Mouse (Mus musculus): ENCODE data around the gene Srm. TPM values are rescaled to one million over a fixed set of nuclear protein-coding genes. Genes with fewer than 3 reads are reported as not detected.

The Srm gene
- polyA plus RNA-seq, 1 experiment from 2014 or later: 242 TPM

GRCm38 (mm10) chr4:148619805-148620204, 28.5 kb downstream of the Srm start:
- Histone ChIP-seq H3K27me3 (no peaks in the 10 kb centered on the region), H3K9ac (no peak overlapping the region), H3K4me3 (replicated peaks) (no peak overlapping the region), H3K9me3 (replicated peaks) (no peaks in the 10 kb centered on the region), H3K27ac (replicated peaks) (no peak overlapping the region), H3K4me1 (peaks cover 18% of the 10 kb centered on the region), H3K36me3 (peaks cover 86% of the 10 kb centered on the region), H3K4me2 (replicated peaks) (no peak overlapping the region)
- WGBS: 61% methylated on average over 1 of the region's 1 CpGs
- no peak for ATAC-seq (ENCODE audit: insufficient number of reproducible peaks, low FRiP score, low TSS enrichment, low read depth)

DNA sequence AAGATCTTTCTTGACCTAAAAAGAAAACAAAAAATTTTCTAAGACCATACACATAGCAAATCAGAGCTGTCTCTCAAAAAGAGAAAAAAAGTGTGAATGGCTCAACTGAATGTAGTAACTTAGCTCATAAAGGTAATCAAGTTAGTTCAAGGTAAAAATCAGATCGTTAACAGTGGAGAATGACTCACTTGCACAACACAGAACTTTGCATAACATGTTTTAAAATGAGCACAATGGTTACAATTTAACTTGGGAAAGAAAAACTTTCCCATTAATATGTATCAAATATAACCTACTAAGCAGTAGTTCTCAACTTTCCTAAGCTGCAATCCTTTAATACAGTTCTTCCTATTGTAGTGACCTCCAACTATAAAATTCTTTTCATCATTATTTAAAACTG, 29.4 kb downstream of the Srm start:
- Histone ChIP-seq H3K36me3 (peaks cover 80% of the 10 kb centered on the region), H3K4me3 (replicated peaks) (no peak overlapping the region), H3K27ac (replicated peaks) (no peak overlapping the region), H3K4me1 (peaks cover 23% of the 10 kb centered on the region), H3K4me2 (replicated peaks) (no peak overlapping the region), H3K9ac (no peak overlapping the region), H3K27me3 (no peaks in the 10 kb centered on the region), H3K9me3 (replicated peaks) (no peaks in the 10 kb centered on the region)
- WGBS: 91% methylated on average over 1 of the region's 1 CpGs
- ATAC-seq (ENCODE audit: insufficient number of reproducible peaks, low FRiP score, low TSS enrichment, low read depth): no peak

- Histone ChIP-seq H3K4me1 (peaks cover 26% of the 10 kb centered on the region), H3K27ac (replicated peaks) (no peak overlapping the region), H3K4me2 (replicated peaks) (no peak overlapping the region), H3K36me3 (peaks cover 66% of the 10 kb centered on the region), H3K27me3 (no peaks in the 10 kb centered on the region), H3K4me3 (replicated peaks) (no peak overlapping the region), H3K9ac (no peak overlapping the region), H3K9me3 (replicated peaks) (no peaks in the 10 kb centered on the region)
- WGBS: 82% methylated on average over 4 of the region's 4 CpGs
- ATAC-seq (ENCODE audit: insufficient number of reproducible peaks, low FRiP score, low TSS enrichment, low read depth): no peak
Measured at GRCm38 (mm10) chr4:148622485-148622884, 31.2 kb downstream of the Srm start.

GRCm38 (mm10) chr4:148623609-148624008, 32.3 kb downstream of the Srm start:
- Histone ChIP-seq H3K27ac (replicated peaks) (no peak overlapping the region), H3K27me3 (no peaks in the 10 kb centered on the region), H3K9me3 (replicated peaks) (no peaks in the 10 kb centered on the region), H3K36me3 (peaks cover 60% of the 10 kb centered on the region), H3K4me3 (replicated peaks) (no peak overlapping the region), H3K4me2 (replicated peaks) (no peak overlapping the region), H3K4me1 (peaks cover 26% of the 10 kb centered on the region), H3K9ac (no peak overlapping the region)
- 84% methylated on average over 4 of the region's 4 CpGs for WGBS
- no peak for ATAC-seq (ENCODE audit: insufficient number of reproducible peaks, low FRiP score, low TSS enrichment, low read depth)

DNA sequence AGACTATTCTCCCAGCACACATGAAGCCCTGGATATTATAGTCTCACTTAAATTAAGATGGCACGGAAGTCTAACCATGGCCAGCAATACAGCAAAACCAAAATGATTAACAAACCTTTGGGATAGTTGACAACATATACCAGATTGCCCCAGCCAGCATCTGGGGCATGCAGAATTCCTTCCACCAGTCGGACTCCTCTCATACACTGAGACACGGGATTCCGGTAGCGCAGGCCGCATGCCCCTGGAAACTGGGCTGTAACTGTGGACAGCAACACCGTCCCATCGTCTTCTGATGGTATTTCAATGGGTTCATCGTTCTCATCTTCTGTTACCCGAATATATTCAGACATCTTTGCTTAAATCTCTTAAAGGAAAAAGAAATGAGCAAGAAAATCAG, 33.7 kb downstream of the Srm start:
- H3K27ac ChIP-seq (replicated peaks): no peak overlapping the region
- H3K9ac ChIP-seq: no peak overlapping the region
- peak overlapping the region; percentile 88 for H3K4me3 ChIP-seq (replicated peaks)
- H3K4me1 ChIP-seq: peaks cover 22% of the 10 kb centered on the region
- H3K9me3 ChIP-seq (replicated peaks): no peaks in the 10 kb centered on the region
- no peaks in the 10 kb centered on the region for H3K27me3 ChIP-seq
- H3K36me3 ChIP-seq: peaks cover 46% of the 10 kb centered on the region
- peak overlapping the region; percentile 75 for H3K4me2 ChIP-seq (replicated peaks)
- 72% methylated on average over 10 of the region's 10 CpGs for WGBS
- no peak for ATAC-seq (ENCODE audit: insufficient number of reproducible peaks, low FRiP score, low TSS enrichment, low read depth)

DNA sequence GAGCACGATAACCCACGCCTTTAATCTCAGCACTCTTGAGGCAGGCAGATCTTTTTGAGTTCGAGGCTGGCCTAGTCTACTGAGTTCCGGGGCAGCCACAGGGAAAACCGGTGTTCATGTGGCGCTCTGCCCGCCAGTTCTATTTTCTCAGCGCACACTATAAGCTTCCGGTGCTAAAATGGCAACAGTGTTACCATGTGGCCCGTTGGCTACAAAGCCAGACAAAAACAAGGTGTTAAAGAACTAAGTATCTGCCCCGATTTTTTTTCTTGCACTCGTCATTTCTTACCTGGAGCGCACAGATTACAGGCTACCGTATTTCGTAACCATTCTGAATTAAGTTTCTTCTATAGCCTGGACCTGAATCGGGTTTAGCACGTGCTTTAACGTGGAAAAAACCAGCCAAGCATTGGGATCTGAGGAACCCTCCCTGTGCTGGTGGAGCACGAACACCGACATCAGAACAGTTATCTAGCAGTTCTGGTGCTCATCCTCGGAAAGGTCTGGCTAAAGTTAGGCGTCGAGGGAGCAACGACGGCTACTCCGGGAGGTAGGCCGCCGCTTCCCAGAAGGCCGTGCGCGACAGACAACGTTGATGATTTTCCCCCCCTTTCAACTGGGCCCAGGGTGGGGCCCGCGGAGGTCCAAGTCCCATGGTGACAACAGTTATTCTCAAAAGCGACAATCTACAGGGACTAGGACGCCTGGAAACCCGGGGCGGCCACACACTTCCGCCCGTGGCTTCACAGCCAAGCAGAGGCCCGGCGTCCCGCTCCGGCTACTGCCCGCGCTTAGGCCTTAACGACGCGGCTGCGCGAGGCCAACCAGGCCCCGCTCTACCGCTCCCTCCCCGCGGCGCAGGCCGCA, 34.7 kb downstream of the Srm start:
- peak; percentile 70 for ATAC-seq (ENCODE audit: insufficient number of reproducible peaks, low FRiP score, low TSS enrichment, low read depth)
- no peaks in the 10 kb centered on the region for H3K9me3 ChIP-seq (replicated peaks)
- peaks cover 39% of the 10 kb centered on the region for H3K36me3 ChIP-seq
- peak overlapping the region; percentile 75 for H3K4me2 ChIP-seq (replicated peaks)
- no peaks in the 10 kb centered on the region for H3K27me3 ChIP-seq
- H3K27ac ChIP-seq (replicated peaks): peak overlapping the region; percentile 95
- H3K4me3 ChIP-seq (replicated peaks): peak overlapping the region; percentile 88
- H3K9ac ChIP-seq: peak overlapping the region; percentile 97
- under 1% methylated on average over 57 of the region's 57 CpGs for WGBS
- H3K4me1 ChIP-seq: peaks cover 22% of the 10 kb centered on the region

- ATAC-seq (ENCODE audit: insufficient number of reproducible peaks, low FRiP score, low TSS enrichment, low read depth): peak; percentile 96
Measured at GRCm38 (mm10) chr4:148626623-148627185, 35.4 kb downstream of the Srm start, which contains the start of gene Tardbp. Tardbp (minus strand) TSS chr4:148627019.

DNA sequence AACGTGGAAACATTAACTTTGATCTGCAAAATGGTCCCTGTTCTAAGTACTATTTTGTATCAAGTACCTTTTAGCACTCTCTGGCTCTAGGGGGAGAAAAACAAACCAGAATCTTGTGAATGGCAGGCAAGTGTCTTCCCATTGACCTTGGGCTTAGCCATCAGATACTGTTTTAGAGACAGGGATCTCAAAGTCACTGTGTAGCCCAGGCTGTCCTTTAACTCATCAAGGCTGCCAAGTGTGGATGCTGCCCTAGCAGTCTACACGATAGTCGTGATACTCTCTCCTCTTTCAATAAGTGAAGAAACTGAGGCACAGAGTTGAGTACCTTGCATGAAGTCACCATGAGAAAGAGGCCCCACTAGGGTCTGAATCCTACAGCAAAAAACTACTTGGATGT, 35.9 kb downstream of the Srm start:
- no peak for ATAC-seq (ENCODE audit: insufficient number of reproducible peaks, low FRiP score, low TSS enrichment, low read depth)

More at GRCm38 (mm10) chr4:148626623-148627185, 35.4 kb downstream of the Srm start, which contains the start of gene Tardbp:
- under 1% methylated on average over 51 of the region's 51 CpGs for WGBS
- Histone ChIP-seq H3K4me1 (peaks cover 22% of the 10 kb centered on the region), H3K27me3 (no peaks in the 10 kb centered on the region), H3K36me3 (peaks cover 32% of the 10 kb centered on the region), H3K4me2 (replicated peaks) (peak within 1 kb of the TSS; percentile 75), H3K9ac (peak within 1 kb of the TSS; percentile 97), H3K4me3 (replicated peaks) (peak within 1 kb of the TSS; percentile 88), H3K27ac (replicated peaks) (peak within 1 kb of the TSS; percentile 95), H3K9me3 (replicated peaks) (no peaks in the 10 kb centered on the region)

GRCm38 (mm10) chr4:148632013-148632692, 40.9 kb downstream of the Srm start:
- H3K36me3 ChIP-seq: no peaks in the 10 kb centered on the region
- H3K9ac ChIP-seq: no peak overlapping the region
- no peaks in the 10 kb centered on the region for H3K9me3 ChIP-seq (replicated peaks)
- no peak overlapping the region for H3K27ac ChIP-seq (replicated peaks)
- H3K4me3 ChIP-seq (replicated peaks): no peak overlapping the region
- no peaks in the 10 kb centered on the region for H3K27me3 ChIP-seq
- ATAC-seq (ENCODE audit: insufficient number of reproducible peaks, low FRiP score, low TSS enrichment, low read depth): no peak
- 0 out of 2 replicates have a peak, but pooled peaks cover 3% of the 10 kb centered on the region for H3K4me1 ChIP-seq
- no peak overlapping the region for H3K4me2 ChIP-seq (replicated peaks)
- WGBS: 61% methylated on average over 3 of the region's 3 CpGs

More for the DNA sequence above, 35.9 kb downstream of the Srm start:
- peak overlapping the region; percentile 75 for H3K4me2 ChIP-seq (replicated peaks)
- H3K4me1 ChIP-seq: peaks cover 22% of the 10 kb centered on the region
- peaks cover 27% of the 10 kb centered on the region for H3K36me3 ChIP-seq
- H3K9me3 ChIP-seq (replicated peaks): no peaks in the 10 kb centered on the region
- H3K4me3 ChIP-seq (replicated peaks): peak overlapping the region; percentile 88
- H3K9ac ChIP-seq: no peak overlapping the region
- 61% methylated on average over 3 of the region's 3 CpGs for WGBS
- peak overlapping the region; percentile 95; the same call in 1 of the 2 replicates for H3K27ac ChIP-seq (replicated peaks)
- no peaks in the 10 kb centered on the region for H3K27me3 ChIP-seq

DNA sequence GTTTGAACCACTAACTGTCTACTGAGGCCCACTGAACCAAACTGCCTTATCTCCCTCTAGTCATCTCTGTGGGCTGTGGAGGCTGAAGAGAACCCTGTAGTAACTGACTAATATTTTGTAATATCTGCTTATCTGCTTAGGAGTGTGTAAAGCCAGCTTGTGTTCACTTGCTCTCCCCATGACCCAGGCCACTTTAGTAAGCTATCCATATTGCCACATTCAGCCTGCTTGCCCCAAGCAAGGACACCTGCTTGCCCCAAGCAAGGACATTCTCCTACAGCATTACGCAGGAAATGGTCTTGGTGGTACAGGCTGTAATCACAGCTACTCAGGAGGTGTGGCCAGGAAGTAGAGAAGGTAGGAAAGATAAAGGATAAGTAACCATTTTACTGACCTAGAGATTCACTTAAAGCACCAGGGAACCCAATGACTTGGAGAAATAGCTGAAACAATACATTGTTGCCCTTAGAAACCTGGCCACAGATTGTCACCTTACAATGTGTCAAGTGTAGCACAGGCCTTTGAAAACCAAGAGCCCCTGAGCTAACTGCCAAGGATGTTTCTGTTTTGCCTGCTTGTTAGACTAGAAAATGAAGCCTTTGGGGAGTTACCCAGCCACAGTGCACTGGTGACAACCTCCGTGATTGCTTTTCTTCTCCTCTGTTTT, 42.2 kb downstream of the Srm start:
- Histone ChIP-seq H3K27me3 (no peaks in the 10 kb centered on the region), H3K27ac (replicated peaks) (no peak overlapping the region), H3K4me1 (no peaks in the 10 kb centered on the region), H3K4me2 (replicated peaks) (no peak overlapping the region), H3K36me3 (no peaks in the 10 kb centered on the region), H3K9ac (no peak overlapping the region), H3K9me3 (replicated peaks) (no peaks in the 10 kb centered on the region), H3K4me3 (replicated peaks) (no peak overlapping the region)
- 68% methylated on average over 2 of the region's 2 CpGs for WGBS
- no peak for ATAC-seq (ENCODE audit: insufficient number of reproducible peaks, low FRiP score, low TSS enrichment, low read depth)

DNA sequence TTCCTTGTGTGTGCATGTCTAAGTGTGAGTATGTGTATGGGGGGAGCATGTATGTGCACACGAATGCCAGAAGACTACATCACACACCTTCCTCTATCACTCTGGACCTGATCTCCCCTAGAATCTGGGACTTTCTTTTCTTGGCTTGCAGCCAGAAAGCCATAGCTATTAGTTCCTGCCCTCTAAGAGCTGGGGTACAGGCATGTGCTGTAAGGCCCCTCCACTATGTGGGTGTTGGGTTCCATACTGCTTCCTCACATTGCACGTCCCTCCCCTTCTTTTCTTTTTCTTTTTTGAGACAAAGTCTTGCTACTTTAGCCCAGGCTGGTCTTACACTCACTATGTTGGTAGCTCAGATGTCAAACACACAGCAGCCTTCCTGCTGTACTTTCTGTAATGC, 44.0 kb downstream of the Srm start:
- no peak for ATAC-seq (ENCODE audit: insufficient number of reproducible peaks, low FRiP score, low TSS enrichment, low read depth)

More for the DNA sequence above, 44.0 kb downstream of the Srm start:
- Histone ChIP-seq H3K9ac (no peak overlapping the region), H3K36me3 (no peaks in the 10 kb centered on the region), H3K4me3 (replicated peaks) (no peak overlapping the region), H3K4me2 (replicated peaks) (no peak overlapping the region), H3K9me3 (replicated peaks) (no peaks in the 10 kb centered on the region), H3K4me1 (no peaks in the 10 kb centered on the region), H3K27ac (replicated peaks) (no peak overlapping the region), H3K27me3 (no peaks in the 10 kb centered on the region)
- 61% methylated on average over 2 of the region's 2 CpGs for WGBS

Measured in embryonic facial prominence, embryonic 15.5 days (tissue).